ENCODE assay signal across 8 mouse cellular contexts in genomic region chr7:78658026-78658425, GRCm38 (mm10).
A peak's percentile ranks its signal among the peaks of the same experiment; 100 is the strongest.
DNase-seq lines count a peak whose midpoint lies in the region; ATAC-seq lines count a peak whose summit lies in the region.

No protein-coding gene starts in this region.

- no peak overlapping the region for H3K27ac ChIP-seq in limb, embryonic 10.5 days

- no peaks in the 10 kb centered on the region for H3K4me1 ChIP-seq in limb, embryonic 10.5 days

- 80% methylated on average over 10 of the region's 10 CpGs for WGBS in limb, embryonic 10.5 days

- peak; percentile 12 to 35 for DNase-seq in layer of hippocampus, postnatal 10 days (ENCODE audit: low spot score in 2 of 2)
- DNase-seq in layer of hippocampus, adult 18-20 months (ENCODE audit: low spot score in 2 of 2) = no peak
- peak; percentile 73 for DNase-seq in adrenal gland, postnatal 25 days
- peak; percentile 6 to 7 for DNase-seq in gastrocnemius, adult 8-10 months (ENCODE audit: low spot score in 2 of 2)
- DNase-seq in lung, postnatal 36 days = peak; percentile 28
- DNase-seq in limb, embryonic 10.5 days (ENCODE audit: low spot score) = no peak
- no peak for DNase-seq in left cerebral cortex, adult 18-20 months (ENCODE audit: low spot score in 2 of 2)

- no peaks in the 10 kb centered on the region for H3K27me3 ChIP-seq in limb, embryonic 10.5 days (ENCODE audit: low read depth, poor library complexity, severe bottlenecking)

- H3K36me3 ChIP-seq in limb, embryonic 10.5 days = no peaks in the 10 kb centered on the region

- ATAC-seq in inflammation-experienced regulatory T-cells, adult 6 months = no peak

- no peaks in the 10 kb centered on the region for H3K9me3 ChIP-seq in limb, embryonic 10.5 days (replicated peaks)

- no peak overlapping the region for H3K4me3 ChIP-seq in limb, embryonic 10.5 days

Comparison
In these comparisons a context has a peak if more than half of its experiments do, and no peak if none do; other contexts are left out.
1. DNase-seq: peak in layer of hippocampus, postnatal 10 days (2 of 2), adrenal gland, postnatal 25 days (single experiment), gastrocnemius, adult 8-10 months (2 of 2) and lung, postnatal 36 days (single experiment); none in layer of hippocampus, adult 18-20 months (0 of 2), limb, embryonic 10.5 days (single experiment) and left cerebral cortex, adult 18-20 months (0 of 2).